Mouse (Mus musculus) cortical plate, adult 2 months (tissue): Measurements from ENCODE around the gene Scd4.

Source experiments
- CTCF ChIP-seq: fragments of 200-500 bp; IDR thresholded peaks from 2 replicates; pipeline ENCODE4 v1.5.1; 2011; ENCODE audit warnings: mild to moderate bottlenecking, control low read depth, low read length; ENCODE audit not compliant: insufficient read depth; ENCODE audit errors: extremely low read depth
- POLR2A ChIP-seq: fragments of 200-500 bp; IDR thresholded peaks from 2 replicates; pipeline ENCODE4 v1.6.1; 2011; ENCODE audit warnings: mild to moderate bottlenecking, low read length, control low read depth; ENCODE audit not compliant: insufficient read depth; ENCODE audit errors: extremely low read depth

DNA sequence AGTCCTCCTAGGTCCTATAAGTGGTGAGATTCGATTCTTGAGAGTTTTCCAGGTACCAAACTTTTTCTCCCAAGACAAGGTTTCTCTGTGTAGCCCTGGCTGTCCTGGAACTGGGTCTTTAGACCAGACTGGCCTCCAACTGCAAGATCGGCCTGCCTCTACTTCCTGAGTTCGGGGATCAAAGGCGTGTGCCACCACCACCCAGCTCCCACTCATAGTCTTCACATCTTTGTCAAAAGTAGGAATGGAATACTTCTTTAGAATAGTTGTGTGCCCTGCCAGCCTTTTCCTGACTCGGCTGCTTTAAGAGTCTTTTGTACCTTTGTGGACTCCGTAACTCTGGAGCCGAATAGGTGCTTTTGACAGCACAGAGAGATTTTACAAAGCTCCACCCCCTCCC is 36.7 kb upstream of the Scd4 start:
- no peak for TF ChIP-seq CTCF
- no peak for TF ChIP-seq POLR2A
